Mouse (Mus musculus) kidney, postnatal 4 days (tissue): Measurements from ENCODE around the gene Gm45711.
A peak's percentile ranks its signal among the peaks of the same experiment; 100 is the strongest.
"Not testable (repeated sequence)": the region's sequence is repeated elsewhere in the genome, so short reads cannot be mapped to it uniquely, and the experiment has no call there.

Source experiments
- DNase-seq, 2 experiments: peaks; one replicate each; pipeline ENCODE4 v3.0.0; 2021; ENCODE audit warnings: mixed read lengths in 2 of 2

The Gm45711 gene

DNA sequence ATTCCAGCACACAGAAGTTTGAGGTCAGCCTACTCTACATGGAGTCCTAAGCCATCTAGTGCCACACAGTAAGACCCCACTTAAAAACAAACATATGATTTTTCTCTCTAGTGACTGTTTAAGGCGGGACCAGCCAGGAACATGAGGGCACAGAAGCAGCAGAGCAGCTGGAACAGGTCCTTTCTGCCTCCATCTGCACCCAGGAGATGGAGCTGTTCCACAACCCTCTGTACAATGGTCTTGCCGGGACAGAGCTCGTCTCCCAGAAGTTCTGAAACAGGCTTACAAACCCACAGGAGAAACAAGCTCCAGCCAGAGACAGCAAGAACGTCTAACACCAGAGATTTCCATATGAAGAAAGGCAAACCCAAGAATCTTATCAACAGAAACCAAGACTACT, 3.4 kb upstream of the Gm45711 start:
- DNase-seq = peak; percentile 28 to 39

DNA sequence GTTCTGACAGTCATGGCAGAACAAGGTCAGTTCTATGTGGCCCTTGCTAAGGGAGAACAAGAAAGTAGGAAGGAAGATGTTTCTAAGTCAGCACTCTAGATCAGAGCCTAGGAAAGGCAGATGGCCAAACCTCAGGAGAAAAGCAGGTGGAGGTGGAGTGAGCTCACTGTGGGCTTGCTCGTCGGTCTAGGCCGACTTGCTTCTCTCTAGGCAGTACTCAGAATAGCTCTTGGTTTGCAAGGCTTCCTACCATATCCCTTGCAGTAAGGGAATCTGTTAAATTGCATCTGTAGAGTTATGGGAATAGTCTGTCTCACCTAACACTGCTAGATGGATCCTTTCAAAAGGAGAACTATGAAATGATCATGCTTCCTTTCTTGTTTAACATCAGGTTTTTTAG, 2.1 kb upstream of the Gm45711 start:
- not testable (repeated sequence) for DNase-seq

- DNase-seq = not testable (repeated sequence)
Measured at GRCm38 (mm10) chr8:104308341-104308740, 1.5 kb downstream of the Gm45711 start.

DNA sequence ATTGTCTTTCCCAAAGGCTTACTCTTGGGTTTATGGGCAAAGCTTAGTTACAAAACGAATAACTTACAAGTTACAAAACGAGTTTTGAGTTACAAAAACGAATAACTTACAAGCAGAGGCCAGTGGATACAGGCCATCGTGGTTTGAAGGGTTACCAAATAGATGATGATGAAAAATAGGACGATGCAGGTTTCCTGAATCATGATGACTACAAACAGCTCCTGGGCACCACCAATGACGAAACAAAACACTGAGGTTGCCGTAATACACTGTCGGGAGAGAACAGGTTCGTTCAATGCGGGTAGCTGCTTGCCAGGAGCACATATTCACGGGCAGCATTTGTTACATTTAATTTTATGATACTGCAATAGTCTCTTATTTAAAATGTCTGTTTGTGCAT, 4.9 kb downstream of the Gm45711 start:
- DNase-seq = no peak

- not testable (repeated sequence) for DNase-seq
Measured at GRCm38 (mm10) chr8:104302536-104302935, 7.3 kb downstream of the Gm45711 start.

GRCm38 (mm10) chr8:104301577-104301976, 8.3 kb downstream of the Gm45711 start:
- DNase-seq = peak in 1 of 2 experiments; percentile 11

GRCm38 (mm10) chr8:104294396-104294795, 15.5 kb downstream of the Gm45711 start:
- no peak for DNase-seq

- not testable (repeated sequence) for DNase-seq
Measured at GRCm38 (mm10) chr8:104293081-104293480, 16.8 kb downstream of the Gm45711 start, which contains the start of gene Cmtm2a. TSS of gene Cmtm2a (minus strand) at chr8:104293181.

- no peak for DNase-seq
Measured at GRCm38 (mm10) chr8:104268937-104269440, 40.9 kb downstream of the Gm45711 start.

DNA sequence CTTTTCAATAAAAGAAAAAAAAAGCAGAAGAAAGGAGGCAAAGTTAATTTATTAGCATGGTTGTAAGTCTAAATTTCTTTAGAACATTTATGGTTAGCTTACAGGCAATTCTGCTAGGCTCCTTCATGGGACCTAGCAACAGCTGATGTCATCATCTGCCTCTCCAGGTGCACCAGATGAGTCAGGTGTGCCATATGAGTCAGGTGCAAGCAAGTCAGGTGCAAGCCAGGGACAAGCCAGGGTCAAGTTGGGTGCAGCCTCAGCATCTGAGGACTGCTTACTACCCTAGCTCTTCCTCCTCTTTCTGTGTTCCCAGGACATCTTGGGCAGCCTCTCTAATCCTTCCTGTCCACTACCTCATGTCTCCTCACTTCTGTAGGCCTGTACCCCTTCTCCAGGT, 41.5 kb downstream of the Gm45711 start:
- no peak for DNase-seq

DNA sequence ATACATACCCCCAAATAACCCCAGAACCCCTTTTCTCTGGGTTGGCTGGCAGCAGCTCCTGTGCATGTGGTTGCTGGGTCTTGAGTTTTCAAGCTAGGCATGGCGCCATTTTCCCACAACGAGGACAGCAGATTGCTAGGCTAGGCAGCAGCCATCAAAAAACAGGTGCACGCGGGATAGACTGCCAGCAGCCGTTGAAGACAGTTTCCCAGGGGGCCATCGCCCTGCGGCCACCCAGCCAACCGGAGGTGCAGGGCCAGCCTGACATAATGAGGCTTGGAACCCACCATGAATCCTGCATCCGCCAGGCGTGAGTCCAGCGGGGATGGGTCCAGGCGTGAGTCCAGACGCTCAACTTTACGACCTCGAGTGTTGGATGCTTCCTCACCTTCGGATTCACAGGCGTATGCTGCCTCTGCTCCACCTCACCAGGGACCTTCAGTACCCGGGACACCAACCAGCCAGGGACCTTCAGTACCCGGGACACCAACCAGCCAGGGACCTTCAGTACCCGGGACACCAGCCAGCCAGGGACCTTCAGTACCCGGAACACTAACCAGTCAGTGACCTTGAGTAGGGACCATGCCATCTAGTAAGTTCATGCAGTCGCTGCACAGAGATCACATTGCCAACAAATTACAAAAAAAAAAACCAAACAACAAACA, 45.5 kb downstream of the Gm45711 start:
- DNase-seq = not testable (repeated sequence)

DNA sequence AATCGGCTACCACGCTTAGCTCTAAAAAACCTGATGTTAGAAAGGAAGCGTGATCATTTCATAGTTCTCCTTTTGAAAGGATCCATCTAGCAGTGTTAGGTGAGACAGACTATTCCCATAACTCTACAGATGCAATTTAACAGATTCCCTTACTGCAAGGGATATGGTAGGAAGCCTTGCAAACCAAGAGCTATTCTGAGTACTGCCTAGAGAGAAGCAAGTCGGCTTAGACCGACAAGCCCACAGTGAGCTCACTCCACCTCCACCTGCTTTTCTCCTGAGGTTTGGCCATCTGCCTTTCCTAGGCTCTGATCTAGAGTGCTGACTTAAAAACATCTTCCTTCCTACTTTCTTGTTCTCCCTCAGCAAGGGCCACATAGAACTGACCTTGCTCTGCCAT, 48.1 kb downstream of the Gm45711 start:
- not testable (repeated sequence) for DNase-seq

- peak; percentile 40 to 47 for DNase-seq
Measured at GRCm38 (mm10) chr8:104253016-104253415, 56.9 kb downstream of the Gm45711 start.

GRCm38 (mm10) chr8:104251461-104251860, 58.4 kb downstream of the Gm45711 start:
- DNase-seq = peak; percentile 25 to 40

DNA sequence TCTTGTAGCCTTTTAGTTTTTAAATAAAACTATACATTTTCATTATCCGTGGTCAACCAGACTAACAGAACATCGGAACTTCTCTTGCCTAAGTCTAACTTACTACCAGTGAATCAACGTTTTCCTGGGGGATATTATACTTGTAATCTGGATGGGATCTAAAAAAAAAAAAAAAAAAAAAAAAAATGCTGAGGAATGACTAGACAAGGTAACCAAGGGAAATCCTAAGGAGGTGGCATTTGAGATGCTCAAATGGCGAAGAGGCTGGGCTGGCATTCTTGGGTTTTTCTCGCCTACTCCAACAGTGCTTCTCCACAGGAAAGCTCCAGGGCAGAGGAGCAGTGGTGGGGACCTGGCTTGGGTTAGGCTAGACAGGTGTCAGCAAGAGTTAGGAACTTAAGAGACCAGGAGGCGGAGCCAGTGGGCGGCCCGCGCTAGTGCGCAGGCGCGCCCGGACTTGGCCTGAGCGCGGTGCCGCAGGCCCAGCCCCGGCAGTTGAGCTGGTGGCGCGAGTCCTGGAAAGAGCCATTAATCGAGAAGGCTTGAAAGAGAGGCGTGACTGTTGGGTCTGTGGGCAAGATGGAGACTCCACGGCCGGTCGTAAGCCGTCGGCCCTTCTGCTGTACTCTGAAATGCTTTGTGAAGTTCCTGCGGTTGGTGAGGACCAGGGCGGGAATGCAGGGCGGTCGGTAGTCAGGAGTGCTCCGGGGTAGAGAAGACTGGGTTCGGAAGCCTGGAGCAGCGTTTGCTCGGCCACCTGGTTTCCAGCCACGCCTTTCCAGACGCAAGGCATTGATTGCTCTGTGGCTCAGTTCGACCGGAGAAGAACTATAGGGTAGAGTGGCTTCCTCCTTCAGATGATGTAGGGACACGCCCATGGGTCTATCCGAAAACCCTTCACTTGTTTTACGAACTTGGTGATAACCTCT, 59.2 kb downstream of the Gm45711 start, which contains the start of gene Cklf:
Cklf (plus strand) TSS at position 423 of the 929 bp plus-strand sequence.
- peak; percentile 90 to 94 for DNase-seq

DNA sequence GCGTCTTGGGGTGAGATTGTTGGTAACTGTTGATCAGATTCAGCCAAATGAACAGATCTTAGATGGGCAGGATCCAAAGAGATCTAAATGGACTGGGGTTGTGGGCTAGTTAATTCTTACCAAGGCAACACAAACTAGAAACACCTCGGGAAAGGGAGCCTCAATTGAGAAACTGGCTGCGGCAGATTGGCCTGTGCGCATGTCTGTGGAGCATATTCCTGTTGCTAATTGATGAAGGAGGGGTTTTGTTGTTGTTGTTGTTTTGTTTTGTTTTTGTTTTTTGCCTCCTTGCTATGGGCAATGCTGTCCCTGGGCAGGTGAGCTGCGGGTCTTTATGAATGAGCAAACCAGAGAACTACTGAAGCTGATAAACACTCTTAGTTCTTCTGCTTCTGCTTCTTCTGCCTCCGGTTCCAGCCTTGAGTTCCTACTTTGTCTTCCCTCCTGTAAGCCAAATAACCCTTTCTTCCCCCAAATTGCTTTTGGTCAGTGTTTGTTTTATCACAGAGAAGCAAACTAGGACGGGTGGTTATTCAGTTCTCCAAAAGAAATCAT, 60.4 kb downstream of the Gm45711 start:
- no peak for DNase-seq

DNA sequence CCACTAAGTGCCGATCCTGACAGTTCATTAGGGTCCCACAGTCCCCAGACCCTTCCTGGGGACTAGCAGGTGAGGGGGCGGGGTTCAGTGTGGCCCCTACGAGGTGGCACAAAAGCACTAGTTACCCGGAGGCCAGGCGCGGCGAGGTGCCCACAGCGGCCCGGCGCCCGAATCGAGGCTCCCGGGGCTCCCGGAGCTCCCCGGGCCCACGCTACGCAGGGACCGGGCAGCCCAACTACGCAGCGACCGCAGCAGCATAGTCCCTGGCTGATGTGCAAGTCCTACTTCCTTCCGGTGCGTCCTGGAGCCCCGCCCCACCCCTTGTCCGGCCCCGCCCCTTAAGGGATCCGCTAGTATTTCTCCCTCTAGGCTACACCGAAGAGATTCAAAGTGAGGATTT, 61.6 kb downstream of the Gm45711 start, which contains the start of gene Tk2:
Tk2 (minus strand) TSS at position 283 of the 400 bp plus-strand sequence.
- peak; percentile 87 to 92 for DNase-seq

GRCm38 (mm10) chr8:104247908-104248275, 62.0 kb downstream of the Gm45711 start:
- peak; percentile 24 to 50 for DNase-seq

DNA sequence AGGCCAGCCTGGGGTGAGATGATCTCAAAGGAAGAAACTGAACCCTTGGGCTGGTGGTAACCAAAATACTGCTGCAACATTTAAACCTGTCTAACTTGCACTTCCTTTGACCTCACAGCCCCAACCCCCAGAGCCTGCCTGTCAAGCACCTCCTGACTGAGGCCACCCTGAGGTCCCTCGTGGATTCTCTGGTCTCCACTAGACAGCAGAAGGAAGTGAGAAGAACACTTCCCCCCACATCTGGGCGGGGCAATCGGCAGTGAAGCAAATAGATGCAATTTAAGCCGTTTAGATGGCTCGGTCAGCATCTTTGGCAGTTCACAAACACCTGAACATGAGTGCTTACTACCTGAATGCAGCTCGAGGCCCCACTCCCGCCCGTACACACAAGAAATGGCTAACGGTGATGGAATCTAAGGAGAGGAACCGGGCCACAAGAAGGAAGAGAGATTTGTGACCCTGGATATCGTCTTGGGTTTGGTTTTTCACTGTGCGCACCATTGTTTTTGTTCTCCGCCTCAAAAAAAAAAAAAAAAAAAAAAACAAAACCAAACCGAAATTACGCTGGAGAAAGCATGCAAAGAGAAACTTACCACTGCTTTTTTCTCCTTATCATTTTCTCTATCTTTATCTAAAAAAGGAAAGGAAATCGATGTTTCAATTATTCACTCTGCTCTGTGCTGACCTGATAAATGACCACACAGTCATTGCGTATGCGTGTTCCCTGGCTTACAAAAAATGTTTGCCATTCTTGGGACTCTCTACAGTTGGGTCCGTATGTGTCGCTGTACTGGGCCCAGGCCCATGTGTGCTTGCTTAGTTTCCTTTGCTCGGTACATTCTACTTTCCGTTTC, 62.6 kb downstream of the Gm45711 start:
- DNase-seq = peak; percentile 15 to 50

DNA sequence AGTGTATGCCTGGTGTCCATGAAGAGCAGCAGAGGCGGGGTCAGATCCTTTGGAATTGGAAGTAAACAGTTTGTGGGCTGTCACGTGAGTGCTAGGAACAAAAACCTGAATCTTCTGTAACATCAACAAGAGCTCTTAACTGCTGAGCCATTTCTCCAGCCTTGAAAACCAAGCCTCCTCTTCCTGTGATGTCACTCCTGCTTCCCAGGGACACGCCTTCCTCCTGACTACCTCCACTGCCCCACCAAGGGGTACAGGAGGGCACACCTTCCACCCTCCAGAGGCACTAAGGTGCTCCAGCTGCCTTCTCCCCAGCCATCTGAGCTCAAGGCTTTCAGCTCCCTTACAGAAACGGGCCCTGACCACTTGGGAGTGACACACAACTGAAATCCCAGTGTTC, 63.3 kb downstream of the Gm45711 start:
- no peak for DNase-seq

DNA sequence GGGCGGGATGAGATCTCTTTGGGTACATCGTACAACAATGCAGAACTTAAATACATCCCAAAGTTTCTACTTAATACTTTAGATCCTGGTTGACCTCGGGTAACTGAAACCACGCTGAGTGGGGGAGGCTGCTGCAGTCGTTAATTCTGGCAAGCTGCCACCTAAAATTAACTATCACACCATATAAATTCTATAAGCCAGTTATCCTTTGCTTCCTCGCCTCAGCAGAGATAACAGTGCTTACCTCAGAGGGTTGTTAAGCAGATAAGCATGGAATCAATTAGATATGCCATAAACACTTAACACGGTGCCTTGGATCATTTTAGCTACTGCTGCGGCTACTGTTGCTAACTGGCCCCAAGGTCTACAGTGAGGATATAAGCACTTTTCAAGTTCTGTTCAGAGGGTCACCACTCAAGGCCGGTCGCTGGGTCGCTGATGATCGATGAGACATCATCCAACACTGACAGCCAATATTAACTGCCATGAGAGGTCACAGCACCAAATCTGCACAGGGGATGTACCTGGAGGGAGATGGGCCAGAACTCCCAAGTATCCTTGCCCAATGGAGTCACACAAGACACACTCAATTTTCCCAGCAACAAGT, 67.7 kb downstream of the Gm45711 start:
- DNase-seq = no peak

GRCm38 (mm10) chr8:104239418-104239861, 70.4 kb downstream of the Gm45711 start:
- no peak for DNase-seq
